Mouse (Mus musculus): ENCODE results near the gene Cer1. TPM values are rescaled to one million over a fixed set of nuclear protein-coding genes. Genes with fewer than 3 reads are reported as not detected.

The Cer1 gene
- total RNA-seq, 4 experiments from 2014 or later, result 0.19 TPM; not detected in 3

- DNase-seq (ENCODE audit: low spot score in 2 of 2), result no peak
Measured at GRCm38 (mm10) chr4:82875532-82875931, 9.4 kb downstream of the Cer1 start.

- DNase-seq (ENCODE audit: low spot score in 2 of 2), result no peak
Measured at GRCm38 (mm10) chr4:82874791-82875190, 10.2 kb downstream of the Cer1 start.

GRCm38 (mm10) chr4:82872548-82872947 lies 12.4 kb downstream of the Cer1 start:
- DNase-seq (ENCODE audit: low spot score in 2 of 2), result no peak

GRCm38 (mm10) chr4:82872121-82872520 lies 12.8 kb downstream of the Cer1 start:
- no peak for DNase-seq (ENCODE audit: low spot score in 2 of 2)

GRCm38 (mm10) chr4:82870931-82871330 lies 14.0 kb downstream of the Cer1 start:
- no peak for DNase-seq (ENCODE audit: low spot score in 2 of 2)

- DNase-seq (ENCODE audit: low spot score in 2 of 2), result no peak
Measured at GRCm38 (mm10) chr4:82867731-82868445, 17.1 kb downstream of the Cer1 start.

GRCm38 (mm10) chr4:82867111-82867510 lies 17.8 kb downstream of the Cer1 start:
- no peak for DNase-seq (ENCODE audit: low spot score in 2 of 2)

GRCm38 (mm10) chr4:82864974-82865699 lies 19.8 kb downstream of the Cer1 start:
- DNase-seq (ENCODE audit: low spot score in 2 of 2), result no peak

- DNase-seq (ENCODE audit: low spot score in 2 of 2), result peak in 1 of 2 experiments; percentile 18
Measured at GRCm38 (mm10) chr4:82863316-82863715, 21.6 kb downstream of the Cer1 start.

GRCm38 (mm10) chr4:82861451-82861850 lies 23.5 kb downstream of the Cer1 start:
- DNase-seq (ENCODE audit: low spot score in 2 of 2), result no peak

- no peak for DNase-seq (ENCODE audit: low spot score in 2 of 2)
Measured at GRCm38 (mm10) chr4:82860566-82860965, 24.4 kb downstream of the Cer1 start.

- peak; percentile 41 to 79 for DNase-seq (ENCODE audit: low spot score in 2 of 2)
Measured at GRCm38 (mm10) chr4:82859131-82860125, 25.5 kb downstream of the Cer1 start, which contains the start of gene Zdhhc21. Gene Zdhhc21 (minus strand): TSS chr4:82859958.

- DNase-seq (ENCODE audit: low spot score in 2 of 2), result no peak
Measured at GRCm38 (mm10) chr4:82858431-82859010, 26.4 kb downstream of the Cer1 start.

GRCm38 (mm10) chr4:82856986-82857385 lies 28.0 kb downstream of the Cer1 start:
- no peak for DNase-seq (ENCODE audit: low spot score in 2 of 2)

- no peak for DNase-seq (ENCODE audit: low spot score in 2 of 2)
Measured at GRCm38 (mm10) chr4:82853809-82854208, 31.1 kb downstream of the Cer1 start.

- no peak for DNase-seq (ENCODE audit: low spot score in 2 of 2)
Measured at GRCm38 (mm10) chr4:82848552-82849234, 36.3 kb downstream of the Cer1 start.

GRCm38 (mm10) chr4:82837526-82838240 lies 47.3 kb downstream of the Cer1 start:
- DNase-seq (ENCODE audit: low spot score in 2 of 2), result no peak

Measured in layer of hippocampus, adult 8-10 months (tissue).